Mouse (Mus musculus) embryo, embryonic 10 days (tissue): ENCODE results near the gene Fam181a.

Experiments
- DNase-seq: peaks from one replicate; pipeline ENCODE4 v3.0.0-alpha.2; 2015; ENCODE audit warnings: low spot score

Gene Fam181a

DNA sequence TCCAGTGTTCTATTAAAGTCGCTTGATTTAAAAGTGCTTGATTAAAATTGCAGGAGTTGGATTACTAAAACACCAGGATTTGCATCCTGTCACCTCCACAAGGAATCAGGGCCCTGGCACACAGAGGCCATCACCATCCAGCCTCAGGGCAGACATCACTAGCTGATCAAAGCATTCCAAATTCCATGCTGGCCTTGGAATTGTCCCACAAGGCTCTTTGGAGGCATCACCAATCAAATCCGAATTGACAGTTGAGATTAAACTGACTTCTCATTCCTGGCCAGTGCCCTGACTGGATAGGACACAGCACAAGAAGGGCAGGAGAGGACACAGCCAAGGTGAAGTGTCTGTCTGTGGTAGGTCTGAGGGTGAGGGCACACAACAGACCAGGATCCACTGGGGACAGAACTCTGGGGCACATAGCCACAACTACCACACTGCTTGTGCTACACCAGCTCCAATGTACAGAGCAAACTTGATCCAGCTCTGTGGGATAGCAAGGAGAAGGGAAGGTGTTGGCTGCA is at the start of gene Fam181a:
TSS of gene Fam181a (plus strand) at position 232 of the 524 bp plus-strand sequence.
- no peak for DNase-seq

DNA sequence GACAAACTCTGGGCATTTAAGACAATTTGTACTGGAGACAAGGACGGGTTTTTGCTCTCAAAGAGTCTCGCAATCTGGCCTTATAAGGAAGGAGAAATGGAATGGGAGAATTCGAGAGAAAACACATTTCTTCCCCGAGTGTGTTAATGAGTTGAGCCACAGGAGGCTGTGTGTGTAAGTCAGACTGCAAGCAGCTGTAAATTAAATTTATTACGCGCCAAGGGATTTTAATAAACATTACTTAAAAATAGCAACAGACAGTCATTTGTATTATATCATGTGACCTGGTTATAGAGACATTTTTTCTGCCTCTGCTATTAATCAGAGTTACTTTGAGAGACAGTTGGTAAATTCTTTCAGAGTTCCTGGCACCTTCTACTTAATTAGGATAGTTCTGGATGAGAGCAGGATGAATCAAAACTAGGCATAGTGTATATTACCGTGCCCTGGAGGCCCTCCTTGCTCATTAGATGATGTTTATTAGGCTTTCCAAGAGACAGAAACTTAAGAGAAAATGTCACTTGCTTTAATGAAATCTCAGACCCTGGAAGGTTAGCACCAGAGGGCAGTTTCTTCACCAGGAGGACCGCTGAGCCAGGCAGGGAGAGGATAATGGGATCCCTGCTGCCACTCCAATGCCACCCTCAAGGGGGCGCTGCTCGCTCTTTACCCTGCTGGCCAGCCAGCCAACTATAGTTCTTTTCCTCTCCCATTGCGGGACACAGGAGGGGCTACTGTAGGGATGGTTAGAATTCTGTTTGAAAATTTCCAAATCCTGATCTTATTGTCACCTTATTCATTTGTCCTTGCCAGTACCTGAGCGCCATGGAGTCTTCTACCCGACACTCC is 48.5 kb upstream of the Fam181a start:
- no peak for DNase-seq

DNA sequence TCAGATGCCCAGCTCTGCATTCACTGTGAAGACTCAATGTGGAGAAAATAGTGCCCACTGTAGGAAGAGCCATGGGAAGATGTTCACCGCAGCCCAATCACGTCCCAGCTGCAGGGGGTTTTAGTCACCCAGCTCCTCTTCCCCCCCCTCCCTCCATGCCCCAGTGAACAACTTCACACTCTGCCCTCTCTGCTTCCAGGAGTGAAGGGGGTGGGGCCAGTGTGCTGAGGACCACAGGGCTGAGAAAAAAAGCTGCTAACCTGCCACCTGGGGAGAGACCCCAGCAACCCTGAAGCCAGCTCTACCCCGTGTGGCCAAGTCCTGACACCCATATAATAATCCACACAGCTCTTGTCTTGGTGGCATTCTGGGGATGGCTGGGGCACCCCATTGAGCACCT is 44.2 kb upstream of the Fam181a start:
- DNase-seq: no peak

DNA sequence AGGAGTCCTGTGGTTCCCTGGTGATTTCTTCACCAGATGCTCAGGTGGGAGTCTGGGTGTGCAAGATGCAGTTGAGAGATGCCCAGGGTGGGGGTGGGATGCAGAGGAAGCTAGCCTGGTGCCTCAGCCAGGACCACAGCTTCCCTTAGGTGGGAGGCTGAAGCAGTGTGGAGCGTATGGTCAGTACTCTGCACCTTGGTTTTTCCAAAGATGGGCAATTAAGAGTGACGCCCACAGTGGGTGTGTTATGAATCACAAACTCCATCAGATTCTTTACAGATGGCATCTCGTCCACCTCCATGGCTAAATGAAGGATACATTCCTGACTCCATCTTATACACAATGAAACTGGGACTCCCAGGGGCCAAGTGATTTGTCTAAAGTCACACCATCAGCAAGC is 38.6 kb upstream of the Fam181a start:
- DNase-seq: no peak

DNA sequence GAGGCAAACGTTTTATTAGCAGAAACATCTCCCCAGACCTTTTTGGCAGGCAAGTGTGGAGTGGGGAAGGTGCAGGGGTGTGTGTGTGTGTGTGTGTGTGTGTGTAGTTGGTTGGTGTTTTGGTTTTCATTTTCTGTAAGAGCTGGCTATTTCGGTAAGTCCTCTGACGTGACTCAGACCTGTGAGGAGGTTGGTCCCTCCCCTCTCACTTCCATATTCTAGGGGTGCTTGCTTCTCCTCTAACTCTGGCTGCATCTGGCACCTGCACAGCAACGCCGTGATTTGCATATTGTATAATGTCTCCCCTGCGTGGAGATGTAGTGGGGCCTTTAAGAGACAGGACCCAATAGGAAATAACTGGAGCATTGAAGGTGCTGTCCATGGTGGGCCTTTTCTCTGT is 37.7 kb upstream of the Fam181a start:
- DNase-seq: no peak

DNA sequence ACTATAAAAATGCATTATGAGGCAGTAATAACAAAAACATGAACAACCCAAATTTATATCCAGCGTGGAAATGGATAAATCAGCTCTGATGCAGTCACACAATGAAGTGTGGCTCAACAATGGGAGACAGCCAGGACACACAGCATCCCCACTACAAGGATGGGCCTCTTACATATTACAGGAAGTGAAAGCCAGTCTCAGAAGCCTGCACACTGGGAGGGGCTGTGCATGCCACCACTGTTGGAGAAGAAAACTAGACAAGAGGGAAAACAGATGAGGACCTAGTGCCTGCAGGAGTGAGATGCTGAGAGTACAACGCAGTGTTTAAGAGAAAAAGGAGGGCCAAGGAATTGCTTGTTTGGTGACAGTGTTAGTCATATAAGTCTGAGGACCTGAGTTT is 37.0 kb upstream of the Fam181a start:
- DNase-seq: no peak

DNA sequence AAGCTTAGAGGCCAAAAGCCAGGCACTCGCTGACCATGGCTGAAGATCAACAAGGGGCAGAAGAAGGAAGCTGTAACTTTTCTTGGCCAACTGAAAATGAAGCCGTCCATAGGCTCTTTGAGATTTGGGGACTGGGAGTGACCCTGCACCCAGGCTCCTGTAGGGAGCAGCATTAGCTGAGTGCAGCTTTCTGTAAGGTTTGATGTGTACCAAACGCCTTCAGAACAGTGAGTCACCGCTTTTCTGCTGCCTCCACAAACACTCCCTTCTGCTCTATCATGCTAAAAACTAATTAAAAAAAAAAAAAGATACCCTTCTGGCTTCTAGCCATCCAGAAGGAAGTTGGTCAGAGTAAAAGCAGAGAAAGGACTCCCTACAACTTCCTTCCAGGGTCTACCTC is 34.4 kb upstream of the Fam181a start:
- no peak for DNase-seq

DNA sequence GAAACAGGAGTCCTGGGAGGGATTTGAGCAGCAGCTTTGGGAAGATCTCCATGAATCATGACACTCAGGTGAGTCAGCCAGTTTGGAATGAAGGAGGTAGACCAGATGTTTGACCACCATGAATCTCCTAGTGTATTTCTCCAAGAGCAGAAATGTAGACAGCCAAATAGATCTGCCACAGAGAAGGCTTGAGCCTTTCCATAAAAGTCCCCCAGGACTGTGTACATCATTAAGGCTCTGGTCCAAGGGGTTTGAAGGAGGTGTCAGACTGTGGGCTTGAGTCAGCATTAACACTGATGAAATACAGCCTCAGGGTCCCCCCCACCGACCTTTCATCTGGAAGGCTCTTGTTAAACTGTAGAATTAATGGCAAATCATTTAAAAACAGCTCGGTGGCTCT is 29.3 kb upstream of the Fam181a start:
- DNase-seq: no peak

DNA sequence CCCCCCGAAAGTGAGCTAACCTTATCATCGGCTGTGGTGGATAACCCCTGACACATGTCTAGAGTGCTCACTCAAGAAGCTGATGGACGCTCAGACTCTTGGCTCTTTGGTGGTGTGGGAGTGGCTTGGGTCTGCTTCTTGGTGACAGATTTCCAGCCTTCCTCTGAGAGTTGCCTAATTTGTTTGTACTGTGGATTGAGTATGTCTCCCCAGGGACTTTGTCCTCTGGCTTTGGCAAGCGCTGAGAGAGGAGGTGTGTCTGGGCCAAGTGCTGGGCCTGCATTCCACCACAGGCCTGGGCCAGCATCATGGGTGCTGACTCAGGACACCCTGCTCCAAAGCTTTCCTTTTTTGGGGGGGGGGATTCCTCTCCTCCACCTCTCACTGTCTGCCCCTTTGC is 28.9 kb upstream of the Fam181a start:
- no peak for DNase-seq

DNA sequence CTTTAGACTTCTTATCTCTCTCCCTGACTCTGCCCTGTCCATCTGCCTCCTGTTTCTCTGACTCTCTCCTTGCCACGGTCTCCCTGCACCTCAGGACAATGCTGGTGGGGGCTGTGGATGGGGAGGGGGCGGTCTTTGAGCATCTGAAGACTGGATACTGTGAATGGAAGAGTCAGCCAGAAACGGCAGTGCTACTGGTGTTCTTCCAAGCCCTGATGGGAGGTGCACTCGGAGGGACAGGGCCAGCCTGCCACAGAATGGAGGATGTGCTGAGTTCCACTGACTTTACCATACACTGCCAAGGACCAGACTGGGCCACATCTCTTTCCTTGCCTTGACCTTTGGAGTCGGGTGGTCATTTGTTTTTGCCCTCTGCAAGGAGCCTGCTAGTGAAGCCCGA is 27.8 kb upstream of the Fam181a start:
- no peak for DNase-seq

DNA sequence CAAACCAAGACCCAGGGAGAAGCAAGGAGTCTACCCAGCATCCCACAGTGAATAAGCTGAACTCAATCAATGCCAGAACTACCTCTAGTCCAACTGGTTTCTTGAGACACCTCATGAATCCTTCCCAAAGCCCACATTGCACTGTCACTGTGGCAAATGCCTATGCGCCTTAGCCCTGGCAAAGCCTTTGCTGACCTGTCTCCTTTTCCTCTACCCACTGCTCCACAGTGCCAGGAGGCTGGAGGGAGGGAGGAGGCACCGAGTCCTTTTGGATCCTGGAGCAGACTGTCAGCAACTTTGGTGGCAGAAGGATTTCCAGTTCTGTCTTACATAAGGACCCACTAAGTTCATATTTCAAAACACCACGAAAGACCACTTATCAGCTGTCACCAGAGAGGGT is 27.4 kb upstream of the Fam181a start:
- no peak for DNase-seq

DNA sequence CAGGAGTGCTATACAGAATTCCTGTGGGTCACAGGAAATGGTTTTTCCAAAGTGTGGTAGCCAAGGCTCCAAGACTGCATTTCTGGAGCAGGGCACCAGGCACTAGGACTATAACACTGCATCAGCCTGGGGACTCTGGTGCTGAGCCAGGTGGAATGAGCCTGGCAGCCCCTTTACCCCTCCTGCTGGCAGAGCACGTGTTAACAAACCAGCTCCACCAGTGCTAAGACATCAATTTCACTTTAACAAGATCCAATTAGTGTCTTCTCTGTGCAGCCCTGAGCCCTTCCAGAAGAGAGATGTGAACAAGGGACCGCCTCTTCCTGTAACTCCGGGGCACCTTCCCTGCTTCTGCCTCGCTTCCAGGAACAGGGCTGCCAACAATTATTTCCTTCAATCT is 23.5 kb upstream of the Fam181a start:
- no peak for DNase-seq

DNA sequence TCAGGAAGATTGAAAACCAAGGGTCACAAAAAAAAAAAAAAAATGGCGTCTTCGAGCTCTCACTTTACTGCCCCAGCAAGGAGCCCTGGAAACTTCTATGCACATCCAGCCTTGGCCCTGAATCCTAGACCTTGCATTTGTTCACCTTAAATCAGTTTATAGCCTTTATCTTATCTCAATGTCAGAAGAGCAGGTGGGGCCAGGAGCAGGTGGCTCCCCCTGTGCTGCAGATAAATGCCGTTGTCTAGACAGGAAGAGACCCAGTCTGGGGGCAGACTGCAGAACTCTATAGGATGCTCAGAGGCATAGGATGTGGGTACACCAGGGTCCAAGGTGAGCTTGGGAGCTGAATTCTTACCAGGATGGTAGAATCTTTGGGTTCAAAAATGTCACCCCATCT is 18.4 kb upstream of the Fam181a start:
- DNase-seq: no peak

DNA sequence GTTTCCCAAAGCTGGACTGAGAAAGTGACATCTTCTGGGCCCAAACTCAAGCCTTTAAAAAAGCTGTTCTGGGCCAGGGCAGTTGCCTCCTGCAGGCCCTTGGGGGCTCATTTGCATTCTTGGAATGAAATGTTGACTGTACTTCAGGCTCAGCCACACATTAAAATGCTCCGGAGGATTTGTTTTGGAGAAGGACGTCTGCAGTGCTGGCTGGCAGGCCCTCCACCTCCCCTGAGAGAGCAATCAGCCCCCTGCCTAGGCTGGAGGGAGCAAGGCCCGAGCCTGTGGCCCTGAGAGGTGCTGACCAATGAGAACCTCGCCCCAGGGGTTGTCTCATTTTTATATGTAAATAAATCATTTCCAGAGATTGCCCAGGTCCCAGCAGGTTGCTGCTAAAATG is 14.5 kb upstream of the Fam181a start:
- no peak for DNase-seq

DNA sequence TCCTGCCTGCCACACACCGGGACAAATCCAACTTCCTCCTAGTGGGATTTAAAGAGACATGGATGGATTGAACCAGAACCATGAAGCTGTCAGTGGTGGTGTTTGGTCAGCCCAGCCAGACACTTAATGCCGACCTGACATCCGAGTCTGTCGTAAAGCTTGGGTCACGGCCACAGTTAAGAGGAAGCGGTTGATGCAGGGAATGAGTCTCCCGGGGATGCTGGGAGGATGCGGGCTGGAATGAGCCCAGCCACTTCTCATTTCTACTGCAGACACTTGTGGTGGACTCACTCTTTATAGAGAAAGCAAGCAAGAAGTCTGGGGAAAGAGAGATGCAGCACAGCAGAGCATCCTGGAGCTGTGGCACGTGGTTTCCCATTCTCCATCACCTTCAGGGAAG is 10.3 kb upstream of the Fam181a start:
- DNase-seq: no peak

DNA sequence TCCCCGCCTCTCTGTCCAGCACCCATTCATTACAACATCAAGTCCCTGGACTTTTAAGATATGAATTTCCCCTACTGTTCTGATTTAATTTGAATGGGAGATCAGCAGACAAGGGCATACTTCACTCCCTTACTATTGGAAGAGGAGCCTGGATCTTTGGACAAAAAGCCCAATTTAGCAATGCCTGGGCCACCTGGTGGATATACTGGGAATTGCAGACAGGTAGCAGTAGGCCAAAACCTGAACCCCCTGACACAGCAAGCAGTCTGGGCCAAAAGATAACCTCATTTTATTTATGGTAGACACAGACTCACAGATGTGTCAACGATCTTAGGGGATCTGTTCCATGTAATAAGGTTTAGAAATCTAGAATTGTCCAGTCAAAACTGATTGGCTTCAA is 9.1 kb upstream of the Fam181a start:
- DNase-seq: peak; percentile 68

DNA sequence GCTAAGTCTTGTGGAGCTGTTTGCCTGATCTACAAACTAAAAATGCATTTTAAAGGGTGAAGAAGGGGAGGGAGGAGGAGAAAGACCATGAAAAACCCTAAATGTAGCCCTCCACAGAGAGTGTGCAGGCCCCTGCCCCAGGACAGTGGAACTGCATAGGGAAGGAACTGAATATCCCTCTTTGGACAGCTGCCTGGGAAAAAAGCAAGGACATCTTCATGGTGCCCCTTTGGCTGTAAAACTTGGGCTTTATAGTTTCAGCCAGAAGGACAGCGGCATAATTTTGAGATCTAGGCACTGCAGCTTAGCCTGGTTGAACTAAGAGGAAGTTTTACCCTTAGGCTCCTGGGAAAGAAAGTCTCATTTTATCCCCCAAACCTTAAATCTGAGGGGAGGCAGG is 7.8 kb upstream of the Fam181a start:
- DNase-seq: no peak

DNA sequence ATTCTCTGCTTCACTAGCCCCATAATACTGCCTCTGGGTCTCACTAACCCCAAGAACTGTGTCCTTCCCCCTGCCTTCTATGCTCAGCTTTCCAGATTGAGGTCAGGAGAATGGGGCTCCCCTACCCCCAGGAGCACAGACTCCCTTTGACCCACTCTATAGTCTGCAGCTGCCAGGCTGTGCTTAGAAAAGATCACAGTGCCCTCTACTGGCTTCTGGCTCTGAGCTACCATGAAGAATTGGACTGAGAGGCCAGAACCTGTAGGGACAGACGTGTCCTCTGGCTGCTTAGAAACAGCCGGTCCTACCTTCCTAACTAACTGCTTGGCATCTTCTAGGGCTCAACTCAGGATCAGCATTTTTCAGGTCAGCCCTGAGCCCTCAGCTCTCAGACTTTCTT is 4.6 kb upstream of the Fam181a start:
- DNase-seq: no peak

DNA sequence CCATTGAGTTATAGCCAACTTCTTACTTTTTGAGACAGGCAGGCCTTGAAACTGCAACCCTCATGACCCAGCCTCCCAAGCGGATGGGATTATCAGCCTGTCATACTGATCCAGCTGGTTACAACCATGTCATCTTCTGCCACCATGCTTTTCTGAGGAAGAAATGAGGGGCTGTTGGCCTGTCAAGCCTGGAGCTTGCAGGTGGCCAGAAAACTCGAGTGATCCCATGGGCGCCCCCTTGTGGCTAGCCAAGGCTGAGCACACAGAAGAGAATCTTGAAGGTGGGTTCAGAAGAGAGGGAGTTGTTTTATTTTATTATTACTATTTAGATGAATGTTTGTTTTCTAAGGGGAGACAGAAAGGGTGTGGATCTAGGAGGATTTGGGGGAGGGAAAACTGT is 4.1 kb upstream of the Fam181a start:
- DNase-seq: peak; percentile 55

DNA sequence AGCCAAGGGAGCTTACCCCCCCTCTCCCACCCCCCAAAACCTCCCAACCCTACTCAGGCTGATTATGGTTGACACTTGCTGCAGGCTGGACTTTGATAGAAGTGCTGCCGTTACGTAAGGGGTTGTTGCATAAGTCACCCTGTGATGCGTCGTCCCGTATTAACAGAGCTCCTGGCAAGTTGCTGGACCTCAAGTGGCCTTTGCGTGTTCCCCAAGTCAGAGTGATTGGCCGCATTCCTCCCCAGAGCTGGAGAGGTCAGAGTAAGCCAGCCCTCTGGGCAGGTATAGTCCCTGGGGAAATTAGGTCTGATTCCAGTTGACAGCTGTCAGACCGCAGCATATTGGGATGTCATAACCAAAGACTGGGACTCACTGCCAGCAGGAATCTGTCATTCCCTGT is 1.1 kb downstream of the Fam181a start:
- DNase-seq: no peak

DNA sequence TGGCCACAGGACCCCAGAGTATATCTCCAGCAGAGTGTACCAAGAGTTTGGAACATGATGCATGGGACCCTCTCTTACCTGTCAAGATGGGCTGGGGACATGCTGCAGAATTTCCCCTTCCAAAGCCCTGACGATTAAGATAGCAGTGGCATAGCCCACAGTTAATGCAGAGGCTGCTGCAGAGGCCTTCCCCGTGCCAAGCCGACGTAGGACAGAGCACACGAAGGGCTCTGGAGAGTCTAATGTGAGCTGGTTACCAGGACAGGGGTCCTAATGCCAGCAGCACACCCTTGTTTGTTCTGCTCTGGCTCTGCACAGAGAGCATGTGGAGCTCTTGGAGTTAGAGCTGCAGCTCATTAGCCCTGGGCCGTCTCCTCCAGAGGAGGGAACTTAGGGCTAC is 2.5 kb downstream of the Fam181a start:
- DNase-seq: no peak

DNA sequence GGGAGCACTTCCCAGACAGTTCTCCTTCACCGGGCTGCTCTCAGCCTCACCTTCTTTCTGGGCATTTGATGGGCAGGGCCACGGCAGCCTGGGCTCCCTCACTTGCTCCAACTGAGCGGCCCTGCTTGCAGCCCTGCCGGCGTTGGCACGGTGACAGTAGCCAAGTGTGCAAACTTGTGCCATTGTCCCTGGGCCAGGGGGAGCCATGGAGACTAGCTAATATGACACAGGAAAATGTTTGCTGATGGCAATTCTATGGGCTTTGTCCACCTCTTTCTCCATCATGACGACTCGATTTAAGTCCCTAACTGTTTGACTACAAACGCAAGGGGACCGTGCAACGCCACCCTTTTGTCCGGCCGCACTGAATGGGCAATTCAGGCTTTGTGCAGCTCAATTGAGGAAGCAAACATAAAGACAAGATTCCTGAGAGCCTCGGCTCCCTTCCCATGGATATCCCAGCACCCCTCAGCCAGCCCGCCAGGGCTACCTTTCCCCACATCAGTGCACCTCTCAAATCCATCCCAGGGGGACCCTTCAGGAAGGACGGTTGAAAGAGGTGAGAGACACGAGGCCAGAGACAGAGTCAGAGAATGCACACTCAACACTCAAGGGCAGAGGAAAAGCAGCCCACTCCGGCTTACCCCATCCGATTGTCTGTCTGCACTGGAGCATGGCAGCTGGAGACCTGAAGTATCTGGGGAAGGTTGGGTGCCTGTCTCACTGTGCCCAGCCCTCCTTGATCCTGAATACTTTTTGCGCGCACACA is 3.3 kb downstream of the Fam181a start:
- DNase-seq: peak; percentile 76

DNA sequence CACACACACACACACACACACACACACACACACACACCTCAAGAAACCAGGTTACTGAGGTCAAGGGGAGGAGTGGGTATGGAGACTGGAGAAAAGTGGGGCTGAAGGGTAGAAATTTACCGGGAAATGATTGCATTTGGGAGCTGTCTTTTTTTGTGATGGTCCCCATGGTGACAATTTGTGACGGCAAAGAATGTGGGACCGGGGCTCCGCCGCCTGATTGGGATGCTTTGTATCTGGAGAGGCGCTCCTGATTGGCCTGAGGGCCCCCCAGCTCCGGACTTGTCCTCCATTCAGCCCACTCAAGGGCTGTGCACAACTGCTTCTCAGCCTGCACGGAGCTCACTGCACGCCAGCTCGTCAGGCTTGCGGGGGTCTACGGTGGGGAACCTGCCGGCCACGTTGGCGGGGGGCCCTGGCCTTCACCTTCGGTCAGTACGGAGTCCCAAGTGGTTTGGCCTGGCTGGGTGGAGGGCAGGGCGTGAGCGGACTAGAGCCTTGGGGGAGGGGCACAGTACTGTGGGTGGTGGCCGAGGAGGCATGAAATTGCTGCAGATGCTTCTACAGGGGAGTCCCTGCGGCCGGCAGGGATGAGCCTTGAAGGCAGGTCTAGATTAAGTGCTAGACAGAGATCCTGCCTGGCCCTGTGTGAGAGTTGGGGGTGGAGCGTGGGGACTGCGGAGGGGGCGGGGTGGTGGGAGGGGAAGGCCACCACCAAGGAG is 4.0 kb downstream of the Fam181a start:
- DNase-seq: peak; percentile 78
